ENCODE assay signal across 8 mouse cellular contexts in the genomic region with DNA sequence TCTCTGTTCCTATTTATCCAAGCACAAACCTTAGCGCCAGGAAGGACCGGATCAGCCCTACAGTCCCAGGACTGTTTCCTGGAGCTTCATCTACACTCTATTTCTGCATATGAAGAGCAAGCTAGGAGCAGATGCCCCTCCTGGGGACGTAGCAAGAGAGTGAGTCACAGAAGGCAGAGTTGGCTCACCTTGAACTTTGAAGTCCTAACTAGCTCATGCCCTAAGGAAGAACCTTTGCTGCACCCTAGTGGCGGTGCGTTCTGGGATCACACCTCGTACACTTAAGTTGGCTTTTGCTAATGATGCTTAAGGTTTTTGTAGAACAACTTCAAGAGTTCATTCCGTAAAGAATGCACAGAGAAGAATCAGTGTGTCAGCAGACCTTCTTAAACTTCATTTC. TPM values are rescaled to one million over a fixed set of nuclear protein-coding genes. Genes with fewer than 3 reads are reported as not detected.
DNase-seq lines count a peak whose midpoint lies in the region; ATAC-seq and TF ChIP-seq lines count a peak whose summit lies in the region.

No protein-coding gene starts in this region.

- H3K27me3 ChIP-seq in kidney, adult 2 months (replicated peaks; ENCODE audit: control insufficient read depth, insufficient read depth, low read length), result no peaks in the 10 kb centered on the region
- no peaks in the 10 kb centered on the region for H3K27me3 ChIP-seq in kidney, embryonic 15.5 days
- H3K27me3 ChIP-seq in hindbrain, embryonic 13.5 days, result no peaks in the 10 kb centered on the region

- H3K4me2 ChIP-seq in kidney, embryonic 15.5 days, result no peak overlapping the region
- H3K4me2 ChIP-seq in hindbrain, embryonic 13.5 days, result no peak overlapping the region

- H3K4me1 ChIP-seq in kidney, adult 2 months (ENCODE audit: control insufficient read depth, insufficient read depth, low read length), result no peaks in the 10 kb centered on the region
- no peaks in the 10 kb centered on the region for H3K4me1 ChIP-seq in kidney, embryonic 15.5 days
- no peaks in the 10 kb centered on the region for H3K4me1 ChIP-seq in hindbrain, embryonic 13.5 days (replicated peaks)

- TF ChIP-seq CTCF in kidney, adult 2 months (conservative IDR thresholded peaks at IDR 0.05; ENCODE audit: insufficient read depth, insufficient read length, low read depth, low read length), result peak; percentile 81

- no peak for ATAC-seq in kidney, embryonic 15.5 days (replicated peaks; ENCODE audit: low FRiP score)
- no peak for ATAC-seq in hindbrain, embryonic 13.5 days (ENCODE audit: low FRiP score)

- H3K36me3 ChIP-seq in kidney, adult 2 months (ENCODE audit: control insufficient read depth, insufficient read depth, low read length), result no peaks in the 10 kb centered on the region
- H3K36me3 ChIP-seq in kidney, embryonic 15.5 days, result no peaks in the 10 kb centered on the region
- H3K36me3 ChIP-seq in hindbrain, embryonic 13.5 days, result no peaks in the 10 kb centered on the region

- no peak overlapping the region for H3K9ac ChIP-seq in kidney, embryonic 15.5 days
- no peak overlapping the region for H3K9ac ChIP-seq in hindbrain, embryonic 13.5 days

- no peaks in the 10 kb centered on the region for H3K9me3 ChIP-seq in kidney, embryonic 15.5 days (replicated peaks)
- H3K9me3 ChIP-seq in hindbrain, embryonic 13.5 days, result no peaks in the 10 kb centered on the region

- peak; percentile 73 for DNase-seq in kidney, adult 2 months
- peak; percentile 99 for DNase-seq in ES-CJ7 (ENCODE audit: low read depth, low spot score)
- peak; percentile 84 for DNase-seq in adrenal gland, adult 2 months
- DNase-seq in heart, postnatal 10 days, result peak; percentile 55 to 71
- DNase-seq in lung, adult 18-20 months, result peak; percentile 15 to 25
- peak; percentile 23 for DNase-seq in thymus, postnatal 25 days

- no peak for TF ChIP-seq POLR2A in kidney, adult 2 months (IDR thresholded peaks at IDR 0.05; ENCODE audit: low read depth, low read length)

- H3K27ac ChIP-seq in kidney, adult 2 months (ENCODE audit: insufficient read depth, low read depth, low read length), result no peak overlapping the region
- no peak overlapping the region for H3K27ac ChIP-seq in kidney, embryonic 15.5 days
- H3K27ac ChIP-seq in hindbrain, embryonic 13.5 days, result no peak overlapping the region

- intact Hi-C loops in heart, postnatal 10 days (cut with DNase I), result no loop called here

- 22% methylated on average over 7 of the region's 7 CpGs for WGBS in kidney, adult 2 months
- 20% methylated on average over 7 of the region's 7 CpGs for WGBS in kidney, embryonic 15.5 days
- WGBS in hindbrain, embryonic 13.5 days, result 25% methylated on average over 7 of the region's 7 CpGs

- H3K4me3 ChIP-seq in kidney, adult 2 months (ENCODE audit: insufficient read depth, low read depth, low read length), result no peak overlapping the region
- H3K4me3 ChIP-seq in kidney, embryonic 15.5 days (replicated peaks), result no peak overlapping the region
- no peak overlapping the region for H3K4me3 ChIP-seq in hindbrain, embryonic 13.5 days

RNA-seq across cellular contexts. Expression of a gene that starts 25.3 kb away (rescaled TPM):
- polyA plus RNA-seq in kidney, adult 2 months (2012; rRNA removed), result 17.0 and 19.2 TPM in 2 replicates
- polyA plus RNA-seq in kidney, embryonic 15.5 days (2015; fragmentation: Nextera tagmentation; extraction: Ambion mirVana), result 62.8 and 66.1 TPM in 2 replicates
- 10 to 100 TPM; 51.5 to 70.9 TPM for total RNA-seq in adrenal gland, adult 2 months (2021)
- 19.3 and 26.3 TPM in 2 replicates for polyA plus RNA-seq in adrenal gland, adult 2 months (2012; rRNA removed)
- 10 to 100 TPM; 23.2 to 26.2 TPM for total RNA-seq in heart, postnatal 10 days (2021)
- 31.6 and 34.2 TPM in 2 replicates for polyA plus RNA-seq in hindbrain, embryonic 13.5 days (2015; fragmentation: Nextera tagmentation; extraction: Ambion mirVana)

Comparison
In these comparisons a context has a peak if more than half of its experiments do, and no peak if none do; other contexts are left out.
1. DNase-seq: peak in every context shown above with its lines; median percentile 99 in ES-CJ7; 84 in adrenal gland, adult 2 months; 73 in kidney, adult 2 months; 63 in heart, postnatal 10 days; 23 in thymus, postnatal 25 days; 20 in lung, adult 18-20 months.